In the genomic region with DNA sequence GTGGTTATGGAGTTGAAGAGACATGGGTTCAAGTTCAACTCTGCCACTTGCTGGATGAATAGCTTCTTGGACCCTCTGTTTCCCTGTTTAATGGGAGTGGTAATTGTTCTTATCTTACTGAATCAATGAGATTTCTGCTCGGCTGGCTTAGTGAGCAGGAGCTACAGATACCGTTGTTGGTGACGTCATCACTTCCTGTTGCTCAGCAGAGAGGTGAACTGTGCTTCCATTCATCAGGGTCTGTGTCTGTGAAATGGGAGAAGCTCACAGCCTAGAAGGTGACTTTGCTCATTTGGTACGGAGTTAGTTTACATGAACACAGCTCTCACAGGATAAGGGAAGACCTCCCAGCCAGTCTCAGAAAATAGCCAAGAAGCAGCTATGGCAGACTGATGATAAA, we compare ENCODE assay signal across 17 mouse cellular contexts. TPM values are rescaled to one million over a fixed set of nuclear protein-coding genes. Genes with fewer than 3 reads are reported as not detected.
A peak's percentile ranks its signal among the peaks of the same experiment; 100 is the strongest.
DNase-seq lines count a peak whose midpoint lies in the region.
"Had no signal": no experiment of that assay in that cellular context is flagged by ENCODE, and none has a peak within 500 bp of the region (broad histone marks: within the 10 kb centered on the region; RNA-seq: fewer than 3 reads in every experiment).

No protein-coding gene starts in this region.

- peak; percentile 61 for DNase-seq in heart, adult 11 months
- DNase-seq in heart, adult 18-20 months: no peak
- DNase-seq in 416B (ENCODE audit: low read depth): peak; percentile 26
- DNase-seq in CD4-positive helper T cell, adult 2 months (ENCODE audit: low read depth, low spot score): peak; percentile 9
- peak; percentile 32 for DNase-seq in induced T-regulatory cell, adult 2 months (ENCODE audit: low read depth)
- DNase-seq in ovary, postnatal 10 days (ENCODE audit: low spot score): no peak
- no peak for DNase-seq in right cerebral cortex, adult 18-20 months
- no peak for DNase-seq in urinary bladder, adult 18-20 months (ENCODE audit: low spot score in 2 of 2)
- DNase-seq: adrenal gland, adult 2 months; adrenal gland, postnatal 25 days; B cell, adult 2 months; cerebellum, adult 18-20 months; cerebellum, adult 9-11 months; cerebellum, postnatal 36 days; heart, postnatal 10 days had no signal

RNA-seq across cellular contexts. Expression of gene Myod1, which starts 22.4 kb away (rescaled TPM):
- total RNA-seq in heart, adult 18-20 months (2021): not detected
- total RNA-seq: adrenal gland, adult 2 months; adrenal gland, postnatal 25 days; granulocyte monocyte progenitor cell, adult 5-6 weeks; heart, postnatal 10 days; hematopoietic stem cell, adult 5-6 weeks had no signal

RNA-seq across cellular contexts. Expression of gene Kcnc1, which starts 42.4 kb away (rescaled TPM):
- total RNA-seq in heart, adult 18-20 months (2021): under 1 TPM; 0.41 to 0.45 TPM
- total RNA-seq: granulocyte monocyte progenitor cell, adult 5-6 weeks had no signal

Comparison
In these comparisons a context has a peak if more than half of its experiments do, and no peak if none do; other contexts are left out.
1. DNase-seq: peak in heart, adult 11 months (single experiment), 416B (single experiment), CD4-positive helper T cell, adult 2 months (single experiment) and induced T-regulatory cell, adult 2 months (single experiment); none in heart, adult 18-20 months (0 of 2), ovary, postnatal 10 days (single experiment), right cerebral cortex, adult 18-20 months (single experiment) and urinary bladder, adult 18-20 months (0 of 2).